Mouse (Mus musculus): ENCODE results near the gene BC107364. TPM values are rescaled to one million over a fixed set of nuclear protein-coding genes. Genes with fewer than 3 reads are reported as not detected.
"Not testable (repeated sequence)": the region's sequence is repeated elsewhere in the genome, so short reads cannot be mapped to it uniquely, and the experiment has no call there.

Gene BC107364
- total and polyA plus RNA-seq, 3 experiments = 0.17 TPM; not detected in 2

- TF ChIP-seq GATA1 (IDR thresholded peaks at IDR 0.05; ENCODE audit: low read depth, low read length) = no peak
- no peak for TF ChIP-seq CHD2 (IDR thresholded peaks at IDR 0.05; ENCODE audit: low read length)
- TF ChIP-seq EP300 (IDR thresholded peaks at IDR 0.05; ENCODE audit: low read depth in 1 of 2, low read length in 2 of 2) = no peak
- no peak for TF ChIP-seq KAT2A (conservative IDR thresholded peaks at IDR 0.05; ENCODE audit: low read depth, low read length)
- no peak for TF ChIP-seq SMC3 (IDR thresholded peaks at IDR 0.05; ENCODE audit: low read depth, low read length)
- no peak for TF ChIP-seq GABPA (IDR thresholded peaks at IDR 0.05; ENCODE audit: low read depth, low read length)
- no peak for TF ChIP-seq CHD1 (IDR thresholded peaks at IDR 0.05; ENCODE audit: low read depth, low read length)
- no peak for TF ChIP-seq MAX (IDR thresholded peaks at IDR 0.05; ENCODE audit: low read length)
- no peak for TF ChIP-seq POLR2A (IDR thresholded peaks at IDR 0.05; ENCODE audit: control insufficient read depth in 1 of 2, insufficient read depth in 1 of 2, low read depth in 1 of 2, low read length in 2 of 2, poor library complexity in 1 of 2)
- TF ChIP-seq ZKSCAN1 (IDR thresholded peaks at IDR 0.05; ENCODE audit: low read depth, low read length) = no peak
- TF ChIP-seq POLR2AphosphoS2 (IDR thresholded peaks at IDR 0.05; ENCODE audit: low read length) = no peak
- TF ChIP-seq MEF2A (IDR thresholded peaks at IDR 0.05; ENCODE audit: extremely low read depth, insufficient replicate concordance, low read depth, low read length, poor library complexity, severe bottlenecking) = no peak
- no peak for TF ChIP-seq ZMIZ1 (IDR thresholded peaks at IDR 0.05; ENCODE audit: low read depth, low read length)
- TF ChIP-seq MYB (IDR thresholded peaks at IDR 0.05; ENCODE audit: low read depth, low read length) = no peak
- no peak for TF ChIP-seq RAD21 (IDR thresholded peaks at IDR 0.05; ENCODE audit: low read depth, low read length)
- TF ChIP-seq MAZ (IDR thresholded peaks at IDR 0.05; ENCODE audit: low read depth, low read length) = no peak
- TF ChIP-seq TBP (IDR thresholded peaks at IDR 0.05; ENCODE audit: low read depth, low read length) = no peak
- no peak for TF ChIP-seq ELF1 (IDR thresholded peaks at IDR 0.05; ENCODE audit: low read depth, low read length)
- no peak for TF ChIP-seq ZC3H11A (IDR thresholded peaks at IDR 0.05; ENCODE audit: low read depth, low read length)
- Histone ChIP-seq H3K9ac (ENCODE audit: control insufficient read depth, low read depth, low read length, poor library complexity, severe bottlenecking) (no peak overlapping the region), H3K9me3 (replicated peaks; ENCODE audit: insufficient read depth, low read length) (no peaks in the 10 kb centered on the region), H3K79me2 (ENCODE audit: control insufficient read depth, insufficient read depth, low read length, poor library complexity) (no peaks in the 10 kb centered on the region), H3K27me3 (ENCODE audit: control insufficient read depth in 1 of 2, insufficient read depth in 2 of 2, low read length in 2 of 2) (no peaks in the 10 kb centered on the region), H3K27ac (ENCODE audit: control insufficient read depth, low read depth, low read length) (no peak overlapping the region), H3K4me3 (ENCODE audit: control insufficient read depth in 1 of 2, insufficient read depth in 1 of 2, low read depth in 2 of 2, low read length in 2 of 2) (no peak overlapping the region), H3K36me3 (ENCODE audit: control insufficient read depth in 1 of 2, insufficient read depth in 2 of 2, low read length in 2 of 2) (peaks cover 0 to 12% of the 10 kb centered on the region in 2 experiments; a peak in 2 of 4 replicates), H3K4me1 (ENCODE audit: control insufficient read depth in 1 of 2, insufficient read depth in 2 of 2, low read length in 2 of 2) (peaks cover 2 to 12% of the 10 kb centered on the region in 2 experiments; a peak in 2 of 4 replicates)
- no peak for DNase-seq (ENCODE audit: low read depth, low spot score)
Observed at GRCm38 (mm10) chr3:96420796-96421195, 31.3 kb downstream of the BC107364 start.

- Histone ChIP-seq H3K36me3 (ENCODE audit: control insufficient read depth in 1 of 2, insufficient read depth in 2 of 2, low read length in 2 of 2) (peaks cover 0 to 17% of the 10 kb centered on the region in 2 experiments; a peak in 2 of 4 replicates), H3K4me1 (ENCODE audit: control insufficient read depth in 1 of 2, insufficient read depth in 2 of 2, low read length in 2 of 2) (peaks cover 4 to 14% of the 10 kb centered on the region in 2 experiments; a peak in 3 of 4 replicates)
- H3K27ac ChIP-seq (ENCODE audit: control insufficient read depth, low read depth, low read length); DNase-seq (ENCODE audit: low read depth, low spot score); H3K79me2 ChIP-seq (ENCODE audit: control insufficient read depth, insufficient read depth, low read length, poor library complexity); H3K4me3 ChIP-seq (ENCODE audit: control insufficient read depth in 1 of 2, insufficient read depth in 1 of 2, low read depth in 2 of 2, low read length in 2 of 2); H3K9ac ChIP-seq (ENCODE audit: control insufficient read depth, low read depth, low read length, poor library complexity, severe bottlenecking); H3K27me3 ChIP-seq (ENCODE audit: control insufficient read depth in 1 of 2, insufficient read depth in 2 of 2, low read length in 2 of 2); H3K9me3 ChIP-seq (replicated peaks; ENCODE audit: insufficient read depth, low read length): not testable (repeated sequence)
Observed at GRCm38 (mm10) chr3:96418902-96419301, 33.2 kb downstream of the BC107364 start.

Data from MEL (cell line).